Mouse (Mus musculus) lung, postnatal 4 days (tissue): ENCODE measurements around the gene Rasgef1c.

Source experiments
- DNase-seq, 2 experiments: peaks; one replicate each; pipeline ENCODE4 v3.0.0; 2021

The Rasgef1c gene

DNA sequence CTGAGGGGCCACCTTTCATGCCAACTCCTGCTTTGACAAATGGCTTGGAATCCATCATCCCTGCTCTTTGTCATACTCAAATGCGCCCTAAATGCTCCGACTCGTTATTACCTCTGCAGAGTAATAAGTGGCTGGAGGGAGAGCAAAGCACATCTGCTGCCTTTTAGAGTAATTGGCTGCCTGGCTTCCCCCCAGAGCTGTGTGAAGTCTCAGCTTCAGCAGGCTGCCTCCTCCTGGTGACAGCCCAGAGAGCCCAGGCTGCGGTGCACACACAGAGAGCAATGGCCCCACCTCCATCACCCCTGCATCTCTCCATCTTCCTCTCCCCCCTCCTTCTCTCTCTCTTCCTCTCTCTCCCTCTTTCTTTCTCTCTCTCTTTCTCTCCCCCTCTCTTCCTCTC is 25.5 kb downstream of the Rasgef1c start:
- no peak for DNase-seq

DNA sequence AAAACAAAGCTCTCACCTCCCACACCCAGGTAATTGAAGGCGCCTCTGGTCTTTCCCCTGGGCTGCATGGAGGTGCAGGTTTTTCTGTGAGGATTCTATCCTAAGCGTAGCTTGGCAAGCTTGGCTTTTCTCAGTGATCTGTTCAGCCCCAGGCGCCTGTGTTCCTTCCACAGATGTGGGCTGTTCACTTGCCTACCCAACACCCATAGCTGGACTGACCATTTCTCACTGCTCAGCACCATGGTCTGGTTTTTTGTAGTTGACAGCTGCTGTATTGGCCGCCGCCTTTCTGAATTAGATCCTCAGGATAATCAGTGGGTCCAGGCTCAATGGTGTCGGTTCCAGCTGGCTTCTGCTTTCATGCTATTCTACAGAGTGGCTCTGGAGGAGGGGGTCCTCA is 26.0 kb downstream of the Rasgef1c start:
- DNase-seq = peak in 1 of 2 experiments; percentile 26

DNA sequence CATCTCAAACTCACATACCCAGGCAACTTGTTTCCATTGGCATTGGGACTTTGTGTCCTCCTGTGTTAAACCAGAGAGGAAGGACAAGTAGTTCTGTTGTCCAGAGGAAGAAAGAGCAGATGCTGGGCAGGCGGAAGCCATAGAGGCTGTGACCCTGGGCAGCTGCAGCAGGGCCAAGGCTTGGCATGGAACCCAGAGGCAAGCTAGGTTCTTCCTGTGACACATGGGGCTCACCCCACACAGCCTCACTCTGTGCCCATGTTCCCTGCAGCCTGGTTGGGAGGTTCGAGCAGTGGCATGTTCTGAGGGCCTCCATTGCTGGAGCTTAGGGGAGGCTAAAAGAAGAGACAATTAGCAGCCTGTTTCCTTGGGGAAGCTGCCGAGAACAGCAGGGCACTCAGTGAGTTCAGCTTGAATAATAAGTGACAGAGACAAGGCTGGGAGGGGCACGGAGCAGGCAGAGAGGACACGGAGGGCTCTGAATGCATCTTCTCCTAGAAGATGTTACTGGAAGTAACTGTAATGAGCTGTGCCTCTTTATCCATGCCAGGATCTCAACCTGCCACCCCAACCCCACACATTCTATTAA is 29.5 kb downstream of the Rasgef1c start:
- no peak for DNase-seq

DNA sequence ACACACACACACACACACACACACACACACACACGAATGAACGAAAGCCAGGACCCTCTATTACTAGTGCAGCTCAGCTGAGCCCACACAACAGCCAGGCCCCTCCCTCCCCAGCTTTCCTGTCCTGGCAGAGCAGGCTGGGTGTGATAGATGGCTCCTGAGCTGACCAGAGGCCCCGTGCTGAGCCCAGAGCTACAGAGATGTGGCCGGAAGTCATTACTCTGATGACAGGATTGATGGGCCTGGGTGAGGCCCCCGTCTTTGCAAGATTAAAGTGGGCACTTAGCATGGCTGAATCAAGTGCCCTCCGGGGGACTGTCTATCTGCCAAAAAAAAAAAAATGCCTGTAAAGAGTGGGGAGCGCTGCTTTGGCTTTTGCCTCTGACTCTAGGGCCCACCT is 30.2 kb downstream of the Rasgef1c start:
- DNase-seq = peak; percentile 13 to 41

DNA sequence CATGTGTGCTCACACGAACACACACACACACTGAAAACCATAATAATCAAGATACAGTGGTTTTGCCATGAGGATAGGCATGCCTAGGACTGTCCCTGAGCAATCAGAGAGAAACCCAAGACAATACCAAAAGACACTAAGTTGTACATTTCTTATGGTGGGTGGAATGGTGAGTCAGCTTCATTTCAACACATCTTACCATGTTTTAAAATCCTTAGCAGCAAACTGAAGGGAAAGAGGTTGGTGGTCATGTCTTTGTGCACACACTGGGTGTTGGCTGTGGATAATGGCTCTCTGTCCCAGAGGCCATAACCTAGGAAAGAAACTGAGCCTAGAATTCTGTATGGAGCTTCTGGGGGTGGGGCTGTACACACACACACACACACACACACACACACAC is 32.2 kb downstream of the Rasgef1c start:
- DNase-seq = no peak

DNA sequence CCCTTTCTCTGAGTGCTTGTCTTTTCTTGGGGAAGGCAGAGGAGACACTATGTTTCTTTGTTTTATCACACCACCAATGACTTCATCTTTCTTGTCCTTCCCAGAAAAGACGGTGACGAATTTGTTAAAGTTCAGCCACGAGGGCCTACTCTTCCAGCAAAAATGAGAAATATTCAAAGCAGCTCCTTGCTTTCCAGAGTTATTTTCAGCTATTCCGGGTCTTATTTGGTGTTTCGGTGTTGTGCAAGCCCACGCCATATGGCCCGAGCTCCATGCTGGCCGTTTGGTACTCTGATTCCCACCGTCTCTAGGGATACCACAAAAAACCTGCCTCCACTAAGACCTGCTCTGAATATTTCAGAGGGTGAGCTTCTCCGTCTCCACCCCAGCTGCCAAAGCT is 32.7 kb downstream of the Rasgef1c start:
- DNase-seq = no peak

DNA sequence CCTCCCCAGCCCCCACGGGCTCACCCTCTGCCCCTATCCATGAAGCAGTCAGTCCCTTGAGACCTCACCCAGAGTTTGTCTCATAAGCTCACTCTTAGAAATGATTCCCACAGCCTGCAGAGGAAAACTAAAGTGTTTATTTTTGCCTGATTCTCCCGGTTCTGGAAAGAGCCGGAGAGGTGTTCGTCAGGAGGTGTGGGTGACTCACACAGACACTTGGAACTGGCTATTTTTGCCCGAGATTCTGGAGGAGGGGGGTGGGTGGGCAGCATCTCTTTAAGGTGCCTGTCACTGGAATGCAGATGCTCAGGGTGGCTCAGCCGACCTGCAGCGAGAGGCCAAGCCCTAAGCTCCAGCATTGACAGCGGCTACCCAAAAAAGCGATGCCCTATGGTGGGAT is 34.8 kb downstream of the Rasgef1c start:
- DNase-seq = no peak

DNA sequence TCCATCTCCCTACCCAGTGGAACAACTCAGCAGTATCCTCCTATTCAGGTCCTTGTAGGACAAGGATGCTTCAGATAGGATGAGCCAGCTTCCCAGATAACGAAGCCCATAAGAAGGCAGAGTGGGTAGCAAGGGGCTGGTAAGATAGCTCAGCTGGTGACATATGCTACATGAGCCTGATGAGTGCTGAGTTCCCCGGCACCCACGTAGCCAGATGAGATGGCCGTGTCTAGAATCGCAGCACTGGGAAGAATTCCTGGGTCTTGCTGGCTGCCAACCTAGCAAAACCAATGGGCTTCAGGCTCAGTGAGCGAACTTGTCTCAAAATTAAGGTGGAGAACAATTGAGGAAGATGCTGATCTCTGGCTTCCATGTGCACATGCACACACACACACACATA is 36.1 kb downstream of the Rasgef1c start:
- no peak for DNase-seq

DNA sequence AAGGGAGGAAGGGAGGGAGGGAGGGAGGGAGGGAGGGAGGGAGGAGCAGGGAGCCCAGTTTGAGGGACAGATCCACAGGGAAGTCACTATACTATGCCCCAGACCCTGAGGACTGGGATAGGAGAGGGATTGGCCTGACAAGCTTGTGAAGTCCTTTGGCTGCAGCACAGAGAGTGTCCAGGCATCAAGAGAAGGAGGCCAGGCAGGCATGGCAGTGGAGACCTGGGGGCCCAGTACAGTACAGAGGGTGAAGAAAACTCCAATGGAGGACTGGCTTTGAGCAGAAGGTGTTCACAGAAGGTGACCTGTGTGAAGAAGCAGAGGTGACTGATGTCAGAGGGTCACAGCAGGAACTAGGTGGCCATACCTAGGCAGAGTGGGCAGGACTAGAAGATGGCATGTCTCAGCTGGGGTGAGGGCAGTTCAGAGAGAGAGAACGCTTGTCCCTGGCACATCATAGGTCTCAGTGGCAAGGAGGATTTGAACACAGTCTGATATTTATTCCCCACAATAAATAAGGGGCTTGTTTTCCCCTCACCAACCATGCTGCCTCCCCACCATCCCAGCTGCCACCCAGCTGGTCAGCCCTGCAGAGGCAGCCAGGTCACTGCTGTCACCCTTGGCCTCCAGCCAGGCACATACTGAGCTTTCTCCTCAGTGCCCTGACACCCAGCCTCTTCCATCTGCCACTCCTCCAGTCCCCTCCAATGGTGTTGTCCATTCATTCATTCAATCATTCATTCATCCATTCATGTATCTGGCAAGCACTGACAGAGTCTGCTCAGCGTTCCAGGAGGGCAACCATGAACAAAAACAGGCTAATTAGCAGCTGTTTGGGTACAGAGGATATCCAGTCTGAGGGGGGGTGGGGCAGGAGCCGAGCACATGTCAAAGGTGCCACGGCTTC is 36.9 kb downstream of the Rasgef1c start:
- peak; percentile 29 to 74 for DNase-seq

DNA sequence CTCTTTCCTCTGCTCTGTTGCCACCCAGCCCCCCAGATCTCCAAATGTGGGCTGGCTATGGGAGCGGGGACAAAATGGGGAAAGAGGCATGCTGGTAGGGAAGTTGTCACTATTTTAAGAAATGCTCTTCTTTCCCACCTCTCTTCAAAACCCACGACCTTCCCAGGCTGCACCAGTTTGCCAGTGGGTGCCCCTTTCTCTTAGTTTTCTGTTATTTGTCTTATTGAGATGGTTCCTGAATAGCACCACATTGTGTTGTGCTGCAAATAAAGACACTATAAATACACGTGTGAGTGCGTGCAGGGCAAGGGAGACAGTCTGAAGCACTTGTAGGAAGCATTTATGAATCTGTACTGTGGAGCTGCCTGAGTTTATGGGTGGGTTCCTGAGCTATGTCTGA is 41.2 kb downstream of the Rasgef1c start:
- DNase-seq = no peak

DNA sequence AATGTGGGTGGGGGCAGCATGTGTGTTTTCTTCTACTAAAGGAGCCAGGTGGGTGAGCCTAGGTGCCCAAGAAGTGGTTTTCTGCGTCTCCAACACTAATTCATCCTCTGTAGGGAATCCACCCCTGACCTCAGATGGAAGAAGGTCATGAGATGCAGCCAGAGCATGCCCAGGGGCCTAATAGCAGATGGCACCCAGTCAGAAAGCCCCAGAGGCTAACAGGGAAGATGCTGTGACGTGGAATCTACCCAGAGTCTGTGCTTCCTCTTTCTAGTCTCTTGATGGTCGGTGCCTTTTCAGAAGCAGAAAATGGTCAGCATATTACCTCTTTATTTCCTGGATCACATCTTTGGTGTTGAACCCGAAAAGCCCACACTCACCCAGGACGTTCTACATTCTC is 42.3 kb downstream of the Rasgef1c start:
- no peak for DNase-seq

DNA sequence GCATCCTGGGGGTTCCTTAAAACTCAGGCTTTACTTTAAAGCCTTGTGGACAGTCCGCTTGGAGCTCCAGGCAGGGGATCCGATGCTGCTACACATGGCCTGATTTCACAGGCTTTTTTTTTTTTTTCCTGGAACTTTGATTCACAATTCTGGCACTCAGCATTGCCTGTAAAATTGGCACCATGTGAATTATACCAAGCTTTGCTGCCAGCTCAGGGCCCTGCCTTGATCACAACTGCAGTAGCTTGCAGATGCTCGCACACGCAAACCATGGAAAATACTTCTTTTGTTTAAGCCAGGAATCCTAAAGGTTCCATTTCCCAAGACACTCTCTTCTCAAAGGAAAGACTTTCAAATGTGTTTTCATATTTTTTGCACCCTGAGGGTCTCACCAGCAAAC is 44.1 kb downstream of the Rasgef1c start:
- DNase-seq = no peak

DNA sequence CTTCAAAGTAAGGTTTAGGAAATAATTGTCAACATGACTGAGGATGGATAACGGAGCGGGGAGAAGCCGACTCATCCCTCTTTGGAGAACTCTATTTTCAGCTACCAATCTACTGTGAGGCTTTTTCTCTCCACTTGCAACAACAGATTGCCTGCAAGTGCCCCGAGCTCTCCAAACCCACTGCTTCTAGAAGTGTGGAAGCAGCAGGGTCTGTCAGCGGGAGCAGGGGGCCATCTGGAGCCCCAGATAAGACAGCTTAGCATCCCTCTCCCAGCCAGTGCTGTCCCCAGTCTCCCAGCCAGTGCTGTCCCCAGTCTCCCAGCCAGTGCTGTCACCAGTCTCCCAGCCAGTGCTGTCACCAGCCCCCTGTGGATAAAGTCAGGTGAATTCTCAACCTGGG is 48.2 kb downstream of the Rasgef1c start:
- peak in 1 of 2 experiments; percentile 12 for DNase-seq

DNA sequence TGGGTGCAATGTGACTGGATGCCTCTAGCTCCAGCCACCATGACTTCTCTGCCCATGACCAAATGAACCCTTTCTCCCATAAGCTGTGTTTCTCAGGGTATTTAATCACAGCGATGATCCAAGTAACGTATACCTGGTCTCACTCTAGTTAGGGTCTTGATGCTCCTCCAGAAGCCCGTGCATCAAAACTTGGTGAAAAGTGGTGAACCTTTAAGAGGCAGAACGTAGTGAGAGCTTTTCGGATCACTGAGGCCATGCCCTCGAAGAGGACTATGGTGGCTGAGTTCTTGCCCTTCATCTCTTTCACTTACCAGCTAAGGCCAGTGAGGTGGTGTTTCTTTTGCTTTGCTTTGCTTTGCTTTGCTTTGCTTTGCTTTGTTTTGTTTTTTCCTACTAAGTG is 52.0 kb downstream of the Rasgef1c start:
- no peak for DNase-seq

DNA sequence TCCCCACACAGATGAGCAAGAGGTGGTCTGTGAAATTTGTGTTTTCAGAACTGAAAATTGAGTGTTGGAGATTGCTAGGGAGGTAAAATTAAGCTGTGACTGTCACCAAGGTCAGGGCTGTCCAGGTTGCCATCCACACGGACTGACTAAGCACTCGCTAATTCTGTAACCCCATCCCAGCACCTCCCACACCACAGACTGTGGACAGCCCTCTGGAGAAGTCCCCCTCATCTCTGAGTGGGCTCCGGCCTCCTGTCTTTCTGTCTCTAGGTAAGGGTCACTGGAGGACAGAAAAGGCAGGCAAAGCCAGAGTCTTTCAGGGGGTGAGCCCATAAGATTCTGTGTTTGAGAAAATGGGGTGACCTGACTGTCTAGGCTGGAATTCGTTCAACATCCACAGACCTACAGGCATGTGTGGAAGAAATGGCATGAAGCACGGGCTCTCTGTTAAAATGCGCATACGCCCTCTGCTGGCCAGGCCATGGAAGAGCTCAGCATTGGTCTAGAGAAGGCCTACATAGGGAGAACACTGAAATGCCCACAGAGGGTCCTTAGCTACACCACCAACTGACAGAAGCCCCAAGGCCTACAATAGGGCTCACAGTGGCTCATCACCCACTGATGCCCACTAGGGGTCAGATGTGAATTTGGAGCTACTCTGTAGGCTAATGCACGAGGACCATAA is 54.1 kb downstream of the Rasgef1c start:
- peak; percentile 62 to 72 for DNase-seq

DNA sequence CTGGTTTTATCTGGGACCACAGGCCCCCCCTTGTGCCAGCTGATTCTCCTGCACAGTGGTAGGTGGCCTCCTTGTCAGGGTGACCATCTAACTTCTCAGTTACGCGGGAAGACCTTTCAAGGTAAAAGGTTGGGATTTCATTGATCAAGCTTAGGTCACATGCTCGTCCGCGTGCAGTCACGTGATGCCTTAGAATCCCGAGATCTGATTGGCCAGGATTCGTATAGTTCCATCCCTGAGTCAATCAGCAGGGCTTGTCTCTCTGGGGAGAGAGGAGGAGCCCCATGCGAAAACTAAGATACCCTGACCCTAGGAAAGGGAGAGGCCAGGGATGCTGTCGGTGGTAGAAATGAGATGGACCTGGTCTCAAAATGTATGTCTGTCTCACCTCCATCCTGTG is 56.4 kb downstream of the Rasgef1c start:
- no peak for DNase-seq

DNA sequence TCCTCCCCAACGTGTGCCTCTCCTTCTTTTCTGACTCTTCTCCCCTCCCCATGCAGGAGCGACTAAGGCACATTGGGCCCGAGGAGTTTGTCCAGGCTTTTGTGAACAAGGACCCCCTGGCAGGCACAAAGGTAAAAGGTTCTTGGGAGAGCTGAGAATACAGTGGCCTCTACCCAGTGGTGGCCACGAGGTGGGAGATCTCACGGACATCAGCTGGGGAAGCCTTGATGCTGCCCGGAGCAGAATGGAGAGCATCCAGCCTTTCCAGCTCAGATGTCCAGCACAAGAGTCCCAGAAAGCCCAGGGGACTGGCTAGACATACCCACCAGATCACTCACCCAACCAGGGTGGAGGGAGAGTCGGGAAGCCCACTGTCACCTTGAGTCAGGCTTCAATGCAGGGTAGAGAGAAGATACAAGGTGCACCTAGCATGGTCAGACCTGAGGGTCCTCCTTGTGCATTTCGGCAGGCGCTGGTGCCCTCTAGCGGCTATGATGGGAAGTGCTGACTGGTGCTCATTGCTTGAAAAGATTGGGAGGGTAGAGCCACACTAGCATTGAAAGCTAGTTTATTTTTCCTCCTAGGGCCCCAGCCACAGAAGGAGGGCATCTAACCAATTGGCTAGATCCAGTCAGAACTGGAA is 59.6 kb downstream of the Rasgef1c start:
- peak in 1 of 2 experiments; percentile 67 for DNase-seq

DNA sequence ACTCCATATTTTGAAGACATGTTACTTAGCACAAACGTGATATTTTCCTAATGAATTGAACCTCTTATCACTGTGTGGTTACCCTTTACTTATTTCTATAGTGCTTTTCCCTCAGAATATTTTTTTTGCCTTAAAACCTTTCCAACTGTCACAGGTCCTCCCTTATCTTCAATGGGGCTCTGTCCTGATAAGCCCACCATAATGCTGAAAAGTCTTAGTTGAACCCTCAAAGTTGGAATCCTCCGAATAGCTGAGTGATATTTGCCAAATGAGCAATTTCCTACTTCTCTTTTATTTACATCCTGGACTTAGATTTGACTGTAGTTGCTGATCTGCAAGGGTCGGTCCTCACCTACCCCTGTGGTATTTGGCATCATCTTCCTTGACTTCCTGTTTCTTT is 63.7 kb downstream of the Rasgef1c start:
- DNase-seq = no peak

DNA sequence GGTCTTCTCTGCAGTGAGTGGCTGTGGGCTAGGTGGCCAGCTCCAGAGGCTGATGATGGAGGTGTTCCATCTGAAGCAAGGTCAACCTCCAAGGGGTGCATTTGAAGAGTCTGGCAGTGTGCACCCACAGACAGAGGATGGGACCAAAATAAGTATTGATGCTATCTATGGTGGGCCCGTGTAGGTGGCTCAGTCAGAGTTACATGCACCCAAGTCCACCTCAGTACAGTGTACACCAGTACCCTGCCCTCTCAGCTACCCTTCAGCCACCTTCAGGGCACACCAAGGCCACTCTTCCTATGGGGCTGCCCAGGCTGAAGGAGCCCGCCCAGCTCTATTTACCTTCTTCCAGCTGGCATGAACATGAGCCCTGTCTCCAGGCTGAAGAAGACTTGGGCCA is 68.1 kb downstream of the Rasgef1c start:
- no peak for DNase-seq

DNA sequence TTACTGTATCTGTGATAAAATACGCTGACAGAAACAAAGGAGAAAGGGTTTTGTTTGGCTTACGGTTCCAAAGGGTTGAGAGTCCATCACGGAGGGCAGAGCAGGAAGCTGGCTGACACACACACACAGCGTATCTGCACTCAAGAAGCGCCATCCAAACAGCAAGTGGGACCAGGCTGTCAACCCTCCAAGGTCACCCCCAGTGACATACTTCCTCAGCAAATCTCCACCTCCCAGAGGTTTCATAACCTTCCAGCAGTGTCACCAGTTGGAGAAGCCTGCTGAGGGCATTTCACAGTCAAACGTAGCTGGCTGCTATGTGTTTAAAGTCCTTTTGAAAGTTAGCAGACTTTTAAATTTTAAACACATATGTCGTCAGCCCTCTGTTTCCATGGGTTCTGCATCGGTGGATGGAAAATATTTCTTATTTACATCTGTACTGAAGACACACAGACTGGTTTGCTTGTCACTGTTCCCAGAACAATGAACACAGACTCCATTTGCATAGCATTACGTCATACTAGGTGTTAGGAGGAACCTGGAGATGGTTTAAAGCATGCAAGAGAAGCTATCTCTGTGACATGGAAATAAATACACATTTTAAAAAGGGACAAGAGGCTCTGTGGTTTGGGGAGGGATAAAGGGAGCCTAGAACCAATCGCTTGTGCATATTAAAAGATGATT is 72.2 kb downstream of the Rasgef1c start:
- no peak for DNase-seq

DNA sequence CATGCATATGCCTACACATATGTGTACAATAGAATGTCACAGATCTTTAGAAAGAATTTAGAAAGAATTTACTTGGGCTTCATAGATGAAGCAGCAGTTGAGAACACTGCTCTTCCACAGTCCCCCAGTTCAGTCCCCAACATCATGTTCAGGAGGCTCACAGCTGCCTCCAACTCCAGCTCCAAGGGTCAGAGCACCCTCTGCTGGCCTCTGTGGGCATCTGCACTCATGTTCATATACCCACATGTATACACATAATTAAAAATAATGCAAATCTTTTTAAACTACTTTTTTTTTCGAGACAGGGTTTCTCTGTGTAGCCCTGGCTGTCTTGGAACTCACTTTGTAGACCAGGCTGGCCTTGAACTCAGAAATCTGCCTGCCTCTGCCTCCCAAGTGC is 73.0 kb downstream of the Rasgef1c start:
- DNase-seq = no peak

DNA sequence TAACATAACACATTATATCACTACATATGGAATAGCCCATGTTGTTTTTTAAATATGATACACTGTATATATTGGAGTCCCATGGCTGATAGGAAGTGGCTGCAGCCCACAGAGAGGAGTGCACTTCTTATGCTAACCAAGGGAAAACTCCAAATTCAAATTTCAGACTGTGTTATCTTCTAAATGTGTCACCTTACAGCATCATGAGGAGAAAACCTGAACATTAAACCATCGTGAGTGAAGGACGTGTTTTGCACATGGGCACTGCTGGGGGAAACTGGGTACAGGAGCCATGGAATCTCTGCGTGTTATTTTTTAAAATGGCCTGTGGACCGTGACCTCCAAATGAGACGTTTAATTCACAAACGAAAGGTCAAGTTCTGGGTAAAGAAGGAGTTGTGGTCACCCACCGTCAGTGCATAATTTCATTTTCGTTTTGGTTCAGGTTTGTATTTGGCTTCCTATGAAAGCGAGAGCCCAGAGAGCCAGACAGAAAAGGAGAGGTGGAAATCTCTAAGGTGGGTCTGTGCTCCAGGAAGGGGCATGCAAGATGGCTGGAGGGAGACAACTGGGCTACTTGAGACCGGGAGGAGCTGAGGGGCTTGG is 76.4 kb downstream of the Rasgef1c start:
- DNase-seq = no peak
